Mouse (Mus musculus) heart, postnatal 0 days (tissue): Measurements from ENCODE around the gene Hlcs. TPM values are rescaled to one million over a fixed set of nuclear protein-coding genes. Genes with fewer than 3 reads are reported as not detected.

Experiments used
- ATAC-seq: fragments of 200-750 bp; cut with Nextera tagmentation; 2 replicates; pipeline ENCODE4 v1.8.0; 2017; ENCODE audit warnings: low read depth, moderate number of reproducible peaks, moderate library complexity; ENCODE audit not compliant: insufficient read depth
- DNase-seq: peaks from one replicate; pipeline ENCODE4 v3.0.0-alpha.2; 2016; ENCODE audit warnings: low spot score
- H3K27ac ChIP-seq: fragments of 300-500 bp; sonication (generic); 2 replicates; pipeline ENCODE4 v1.5.1; 2014; ENCODE audit warnings: low read depth, mild to moderate bottlenecking
- H3K27me3 ChIP-seq: fragments of 300-500 bp; sonication (generic); 2 replicates; pipeline ENCODE4 v1.6.1; 2014; ENCODE audit warnings: low read length, mixed read lengths; ENCODE audit not compliant: control insufficient read depth, insufficient read depth
- H3K36me3 ChIP-seq: fragments of 300-500 bp; sonication (generic); replicated peaks from 2 replicates; pipeline ENCODE4 v1.6.1; 2014; ENCODE audit warnings: low read length, mixed read lengths; ENCODE audit not compliant: control insufficient read depth, insufficient read depth
- H3K4me1 ChIP-seq: fragments of 300-500 bp; sonication (generic); 2 replicates; pipeline ENCODE4 v1.6.1; 2014; ENCODE audit warnings: antibody characterized with exemption; ENCODE audit not compliant: control insufficient read depth, insufficient read depth
- H3K4me2 ChIP-seq: fragments of 300-500 bp; sonication (generic); 2 replicates; pipeline ENCODE4 v1.6.1; 2014; ENCODE audit warnings: low read depth, mild to moderate bottlenecking, low read length, moderate library complexity
- H3K4me3 ChIP-seq: fragments of 300-500 bp; sonication (generic); 2 replicates; pipeline ENCODE4 v1.5.1; 2014; ENCODE audit warnings: low read depth, low read length
- H3K9ac ChIP-seq: fragments of 300-500 bp; sonication (generic); replicated peaks from 2 replicates; pipeline ENCODE4 v1.6.1; 2014; ENCODE audit warnings: low read depth, low read length, mixed read lengths
- H3K9me3 ChIP-seq: fragments of 300-500 bp; sonication (generic); replicated peaks from 2 replicates; pipeline ENCODE4 v1.6.1; 2016; ENCODE audit warnings: low read length; ENCODE audit not compliant: control insufficient read depth
- CTCF ChIP-seq: IDR thresholded peaks from 2 replicates; pipeline ENCODE4 v1.5.1; 2016; ENCODE audit warnings: antibody characterized with exemption, control low read depth, low read depth
- EP300 ChIP-seq: IDR thresholded peaks from 2 replicates; pipeline ENCODE4 v1.6.1; 2016; ENCODE audit warnings: antibody characterized with exemption, low read depth
- WGBS: fragments of 180-500 bp; shearing (Covaris S2); extraction: QIAGEN DNeasy Blood & Tissue Kit; methylation state at CpG from one replicate; pipeline ENCODE4 v1.1.7; 2014; 5-methylcytosine and 5-hydroxymethylcytosine counted together
- polyA plus RNA-seq: library from polyadenylated mRNA; unstranded; fragments of >200 nt; fragmentation: Nextera tagmentation; extraction: Ambion mirVana; gene quantifications from 2 replicates; pipeline ENCODE4 v1.2.1, GENCODE M21; 2015
- total RNA-seq: library from RNA; depleted of rRNA; stranded (reverse); fragments of >200 nt; gene quantifications from 2 replicates; pipeline ENCODE4 v1.2.3, GENCODE M21; 2014; ENCODE audit warnings: low replicate concordance

Gene Hlcs
- total and polyA plus RNA-seq, 2 experiments from 2014 or later: 4.6 to 5.6 TPM

DNA sequence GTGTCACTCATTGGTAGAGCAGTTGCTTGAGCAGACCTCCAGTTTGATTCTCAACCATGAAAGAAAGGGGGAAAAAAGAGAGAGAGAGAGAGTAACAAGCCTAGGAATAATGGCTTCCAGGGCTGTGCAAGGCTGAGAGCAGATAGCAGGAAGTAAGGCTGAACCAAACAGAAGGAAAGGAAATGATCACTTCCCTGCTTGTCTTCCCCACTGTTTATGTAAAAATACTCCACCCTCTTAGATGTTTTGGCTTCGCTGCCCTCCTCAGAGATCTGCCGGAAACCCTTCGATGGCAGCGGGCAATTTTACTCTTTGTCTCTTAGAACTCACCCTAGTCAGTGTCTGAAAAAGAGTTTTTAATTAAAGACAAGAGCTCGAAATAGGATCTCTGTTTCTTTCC is 10.3 kb upstream of the Hlcs start:
- Histone ChIP-seq H3K9me3 (no peaks in the 10 kb centered on the region), H3K9ac (no peak overlapping the region), H3K27ac (no peak overlapping the region), H3K27me3 (0 out of 2 replicates have a peak, but pooled peaks cover 3% of the 10 kb centered on the region), H3K4me3 (no peak overlapping the region), H3K4me2 (no peak overlapping the region), H3K36me3 (no peaks in the 10 kb centered on the region), H3K4me1 (0 out of 2 replicates have a peak, but pooled peaks cover 3% of the 10 kb centered on the region)
- WGBS: 57% methylated on average over 5 of the region's 5 CpGs
- TF ChIP-seq EP300 (no peak), CTCF (no peak)
- DNase-seq (no peak), ATAC-seq (no peak)

DNA sequence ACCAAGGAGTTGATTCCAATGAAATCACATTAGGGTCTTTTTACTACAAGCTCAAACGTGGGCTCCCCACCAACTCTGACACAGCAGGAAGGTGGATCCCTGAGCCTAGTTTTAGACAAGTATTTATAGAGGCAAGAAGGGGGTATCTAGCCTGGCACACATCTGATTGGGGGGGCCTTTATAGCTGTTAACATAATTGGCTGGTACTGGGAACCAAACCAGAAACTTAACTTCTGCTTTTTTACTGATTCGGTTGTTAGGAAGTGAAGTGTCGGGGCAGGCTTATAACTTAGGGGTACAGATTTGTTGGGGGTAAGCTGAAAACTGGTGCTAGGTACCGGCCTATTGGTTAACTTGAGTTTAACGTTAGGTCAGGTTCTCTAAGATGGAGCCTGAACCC is 6.9 kb upstream of the Hlcs start:
- Histone ChIP-seq H3K4me1 (no peaks in the 10 kb centered on the region), H3K4me3 (no peak overlapping the region), H3K9ac (no peak overlapping the region), H3K9me3 (no peaks in the 10 kb centered on the region), H3K27ac (no peak overlapping the region), H3K36me3 (no peaks in the 10 kb centered on the region), H3K4me2 (no peak overlapping the region), H3K27me3 (no peaks in the 10 kb centered on the region)
- DNase-seq: no peak
- 75% methylated on average over 5 of the region's 5 CpGs for WGBS
- ATAC-seq: no peak
- TF ChIP-seq CTCF: no peak
- no peak for TF ChIP-seq EP300

DNA sequence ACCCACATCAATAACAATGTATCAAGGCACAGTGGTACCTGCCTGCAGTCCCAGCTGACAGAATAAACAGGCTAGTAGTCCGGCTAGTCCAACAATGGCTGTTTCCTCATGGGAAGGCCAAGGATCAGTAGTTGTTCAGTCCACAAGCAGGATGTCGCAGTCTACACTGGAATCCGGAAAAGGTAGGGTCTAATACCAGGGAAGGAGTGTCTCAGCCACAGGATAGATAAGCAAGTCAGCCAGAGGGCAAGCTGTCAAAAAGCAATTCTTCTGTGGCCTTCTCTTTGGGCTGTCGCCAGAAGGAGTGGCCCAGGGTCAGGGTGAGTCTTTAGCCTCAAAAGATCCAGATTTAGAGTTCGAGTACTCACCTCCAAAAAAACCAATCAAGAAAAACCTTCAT is 4.4 kb upstream of the Hlcs start:
- Histone ChIP-seq H3K4me2 (no peak overlapping the region), H3K9me3 (no peaks in the 10 kb centered on the region), H3K27me3 (no peaks in the 10 kb centered on the region), H3K27ac (no peak overlapping the region), H3K4me1 (no peaks in the 10 kb centered on the region), H3K4me3 (no peak overlapping the region), H3K36me3 (no peaks in the 10 kb centered on the region), H3K9ac (no peak overlapping the region)
- peak; percentile 25 for DNase-seq
- 57% methylated on average over 5 of the region's 5 CpGs for WGBS
- no peak for ATAC-seq
- no peak for TF ChIP-seq CTCF
- TF ChIP-seq EP300: no peak

DNA sequence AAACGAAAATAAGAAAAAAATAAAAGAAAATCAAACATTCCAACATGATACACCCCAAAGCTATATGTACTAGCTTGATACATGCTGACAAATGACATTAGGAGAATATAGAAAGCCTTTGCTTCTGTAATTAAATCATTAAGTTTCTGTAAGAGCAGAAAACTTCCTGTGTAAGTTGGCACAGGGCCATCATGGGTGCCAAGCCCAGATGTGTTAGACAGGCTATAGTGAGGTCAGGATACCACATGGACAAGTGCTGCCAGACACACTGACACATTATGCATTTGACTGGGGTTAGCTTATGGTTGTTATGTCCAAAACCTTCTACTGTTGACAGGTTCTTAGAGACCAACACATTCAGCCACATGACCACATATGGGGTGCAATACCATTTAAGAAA is 1.8 kb upstream of the Hlcs start:
- Histone ChIP-seq H3K4me1 (peaks cover 9% of the 10 kb centered on the region; the same call in 1 of the 2 replicates), H3K9me3 (no peaks in the 10 kb centered on the region), H3K27ac (no peak overlapping the region), H3K36me3 (no peaks in the 10 kb centered on the region), H3K4me3 (no peak overlapping the region), H3K4me2 (no peak overlapping the region), H3K27me3 (no peaks in the 10 kb centered on the region), H3K9ac (no peak overlapping the region)
- 30% methylated on average over 1 of the region's 1 CpGs for WGBS
- TF ChIP-seq EP300 (no peak), CTCF (no peak)
- ATAC-seq (no peak), DNase-seq (no peak)

DNA sequence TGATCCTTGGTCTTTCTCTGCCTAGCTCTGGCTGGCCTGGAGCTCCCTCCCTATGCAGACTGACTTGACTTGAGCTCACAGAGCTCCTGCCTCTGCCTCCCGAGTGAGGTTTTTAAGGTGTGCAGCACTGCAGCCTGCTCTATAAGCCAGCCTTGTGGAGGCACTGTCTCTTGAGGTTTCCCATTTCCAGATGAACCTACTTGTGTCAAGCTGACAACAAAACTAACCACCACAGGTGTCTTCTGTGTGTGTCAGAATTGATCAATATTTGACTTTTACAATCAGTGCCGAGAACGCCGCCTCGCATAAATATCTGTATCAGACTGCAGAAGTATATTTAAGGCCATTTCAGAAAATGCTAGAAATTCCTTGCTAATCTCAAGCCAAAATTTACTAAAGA is 1.3 kb upstream of the Hlcs start:
- DNase-seq (no peak), ATAC-seq (no peak)
- Histone ChIP-seq H3K36me3 (no peaks in the 10 kb centered on the region), H3K27ac (no peak overlapping the region), H3K4me2 (no peak overlapping the region), H3K27me3 (no peaks in the 10 kb centered on the region), H3K4me3 (no peak overlapping the region), H3K4me1 (peaks cover 14% of the 10 kb centered on the region), H3K9ac (no peak overlapping the region), H3K9me3 (no peaks in the 10 kb centered on the region)
- TF ChIP-seq CTCF (no peak), EP300 (no peak)
- WGBS: 92% methylated on average over 5 of the region's 5 CpGs

DNA sequence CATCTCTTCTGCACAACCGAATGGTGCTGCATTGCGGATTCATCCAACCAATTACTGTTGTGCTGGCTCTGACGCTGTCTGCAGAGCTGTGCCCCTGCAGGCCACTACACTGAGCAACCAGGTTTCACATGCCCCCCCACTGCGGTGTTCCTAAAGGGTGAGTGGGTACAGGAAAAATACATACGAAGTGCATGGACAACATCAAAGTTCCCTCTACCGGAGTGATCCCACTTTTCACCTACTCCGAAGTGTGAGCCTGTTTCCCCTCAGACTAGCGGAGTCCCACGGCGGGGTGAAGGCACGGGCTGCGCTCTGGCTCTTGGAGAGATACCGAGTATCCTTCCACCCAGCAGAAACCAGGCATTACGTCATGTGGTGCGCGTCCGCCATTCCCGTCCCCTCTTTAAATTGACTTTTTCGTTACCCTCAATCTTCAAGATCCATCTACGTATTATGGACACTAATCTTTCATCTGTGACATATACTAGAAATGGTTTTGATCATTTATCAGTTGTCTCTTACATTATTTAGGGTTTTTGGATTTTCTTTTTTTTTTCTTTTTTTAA is 625 bp downstream of the Hlcs start:
- Histone ChIP-seq H3K36me3 (no peaks in the 10 kb centered on the region), H3K4me2 (peak overlapping the region; percentile 74), H3K27me3 (no peaks in the 10 kb centered on the region), H3K9me3 (no peaks in the 10 kb centered on the region), H3K9ac (peak overlapping the region; percentile 85), H3K4me1 (peaks cover 24% of the 10 kb centered on the region), H3K27ac (peak overlapping the region; percentile 99), H3K4me3 (peak overlapping the region; percentile 72)
- peak; percentile 88 for TF ChIP-seq EP300
- peak; percentile 35 for TF ChIP-seq CTCF
- WGBS: 0% methylated on average over 20 of the region's 20 CpGs
- peak; percentile 95 for DNase-seq
- peak; percentile 88 for ATAC-seq
